Comparison of ENCODE assay signal across 12 mouse cellular contexts in the genomic region with DNA sequence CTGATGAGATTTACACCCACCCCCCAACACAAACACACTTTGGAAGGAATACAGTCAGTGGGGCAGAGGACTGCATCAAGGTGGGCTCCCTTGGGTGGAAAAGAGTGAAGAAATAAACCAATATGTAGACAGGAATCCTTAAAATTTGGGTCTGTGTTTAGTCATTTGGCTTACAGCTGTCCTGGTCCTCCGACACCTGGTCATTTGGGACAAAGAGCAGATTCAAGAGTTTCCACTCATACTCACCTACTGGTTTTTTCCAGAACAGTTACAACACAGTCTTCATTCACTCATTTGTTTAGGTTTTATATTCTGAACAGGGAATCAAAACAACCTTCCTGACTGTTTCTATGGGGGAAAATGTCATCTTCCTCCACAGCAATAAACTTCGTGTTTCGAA.
"Had no signal": no experiment of that assay in that cellular context is flagged by ENCODE, and none has a peak within 500 bp of the region (broad histone marks: within the 10 kb centered on the region; RNA-seq: fewer than 3 reads in every experiment).

No protein-coding gene starts in this region.

- H3K36me3 ChIP-seq: midbrain, embryonic 13.5 days; midbrain, embryonic 15.5 days; neural tube, embryonic 12.5 days had no signal

- H3K4me2 ChIP-seq: lung, embryonic 14.5 days; midbrain, embryonic 11.5 days; midbrain, embryonic 13.5 days; midbrain, embryonic 15.5 days; neural tube, embryonic 12.5 days had no signal

- H3K4me3 ChIP-seq: megakaryocyte, embryonic 14.5 days; midbrain, embryonic 13.5 days; midbrain, embryonic 15.5 days; neural tube, embryonic 12.5 days had no signal

- H3K27ac ChIP-seq: midbrain, embryonic 13.5 days; midbrain, embryonic 15.5 days; neural tube, embryonic 12.5 days had no signal

- H3K9me3 ChIP-seq: megakaryocyte, embryonic 14.5 days; midbrain, embryonic 13.5 days; midbrain, embryonic 15.5 days; neural tube, embryonic 12.5 days had no signal

- H3K9ac ChIP-seq: lung, embryonic 14.5 days; midbrain, embryonic 13.5 days; midbrain, embryonic 15.5 days; neural tube, embryonic 12.5 days had no signal

- DNase-seq: lung, postnatal 10 days; lung, postnatal 4 days; right cerebral cortex, postnatal 14 days; thymus, adult 18-20 months; thymus, postnatal 14 days; thymus, postnatal 36 days had no signal

- H3K27me3 ChIP-seq: megakaryocyte, embryonic 14.5 days; midbrain, embryonic 13.5 days; midbrain, embryonic 15.5 days; neural tube, embryonic 12.5 days had no signal

- H3K4me1 ChIP-seq: midbrain, embryonic 15.5 days; neural tube, embryonic 12.5 days had no signal
